Mouse (Mus musculus) embryonic facial prominence, embryonic 14.5 days (tissue): ENCODE data around the gene Plekhm3. TPM values are rescaled to one million over a fixed set of nuclear protein-coding genes. Genes with fewer than 3 reads are reported as not detected.

Source experiments
- ATAC-seq: fragments of 200-750 bp; cut with Nextera tagmentation; 2 replicates; pipeline ENCODE4 v1.8.0; 2017; ENCODE audit warnings: low read depth, moderate number of reproducible peaks, moderate TSS enrichment
- DNase-seq: peaks from one replicate; pipeline ENCODE4 v3.0.0-alpha.2; 2015; ENCODE audit warnings: low spot score
- H3K27ac ChIP-seq: fragments of 300-500 bp; sonication (generic); replicated peaks from 2 replicates; pipeline ENCODE4 v1.5.1; 2014; ENCODE audit warnings: low read depth, mild to moderate bottlenecking, low read length, moderate library complexity
- H3K27me3 ChIP-seq: fragments of 300-500 bp; sonication (generic); replicated peaks from 2 replicates; pipeline ENCODE4 v1.6.1; 2014; ENCODE audit warnings: low read length; ENCODE audit not compliant: control insufficient read depth, insufficient read depth
- H3K36me3 ChIP-seq: fragments of 300-500 bp; sonication (generic); 2 replicates; pipeline ENCODE4 v1.6.1; 2014; ENCODE audit warnings: low read length, mixed read lengths; ENCODE audit not compliant: control insufficient read depth, insufficient read depth
- H3K4me1 ChIP-seq: fragments of 300-500 bp; sonication (generic); 2 replicates; pipeline ENCODE4 v1.6.1; 2014; ENCODE audit warnings: antibody characterized with exemption, low read length; ENCODE audit not compliant: control insufficient read depth, insufficient read depth
- H3K4me2 ChIP-seq: fragments of 300-500 bp; sonication (generic); 2 replicates; pipeline ENCODE4 v1.6.1; 2014; ENCODE audit warnings: low read depth, mild to moderate bottlenecking, low read length, moderate library complexity, mixed read lengths
- H3K4me3 ChIP-seq: fragments of 300-500 bp; sonication (generic); 2 replicates; pipeline ENCODE4 v1.5.1; 2014; ENCODE audit warnings: low read depth, mild to moderate bottlenecking, low read length
- H3K9ac ChIP-seq: fragments of 300-500 bp; sonication (generic); 2 replicates; pipeline ENCODE4 v1.6.1; 2014; ENCODE audit warnings: low read depth, mild to moderate bottlenecking, low read length, moderate library complexity, mixed read lengths
- H3K9me3 ChIP-seq: fragments of 300-500 bp; sonication (generic); 2 replicates; pipeline ENCODE4 v1.6.1; 2016; ENCODE audit warnings: low read length; ENCODE audit not compliant: control insufficient read depth
- WGBS: fragments of 180-500 bp; shearing (Covaris S2); extraction: QIAGEN DNeasy Blood & Tissue Kit; methylation state at CpG from one replicate; pipeline ENCODE4 v1.1.7; 2014; 5-methylcytosine and 5-hydroxymethylcytosine counted together
- polyA plus RNA-seq: library from polyadenylated mRNA; unstranded; fragments of >200 nt; fragmentation: Nextera tagmentation; extraction: Ambion mirVana; gene quantifications from 2 replicates; pipeline ENCODE4 v1.2.1, GENCODE M21; 2014

Plekhm3 gene
- polyA plus RNA-seq, 1 experiment from 2014 or later, result 6.0 TPM

GRCm38 (mm10) chr1:64848081-64848480 is 108.5 kb downstream of the Plekhm3 start:
- Histone ChIP-seq H3K4me2 (no peak overlapping the region), H3K27me3 (no peaks in the 10 kb centered on the region), H3K9me3 (no peaks in the 10 kb centered on the region), H3K4me3 (no peak overlapping the region), H3K9ac (no peak overlapping the region), H3K36me3 (no peaks in the 10 kb centered on the region), H3K4me1 (peaks cover 7% of the 10 kb centered on the region; the same call in 1 of the 2 replicates), H3K27ac (no peak overlapping the region)
- no peak for ATAC-seq
- WGBS, result 74% methylated on average over 7 of the region's 7 CpGs
- DNase-seq, result no peak

GRCm38 (mm10) chr1:64847565-64847964 is 109.1 kb downstream of the Plekhm3 start:
- H3K36me3 ChIP-seq, result no peaks in the 10 kb centered on the region
- no peak overlapping the region for H3K4me2 ChIP-seq
- no peaks in the 10 kb centered on the region for H3K9me3 ChIP-seq
- H3K4me3 ChIP-seq, result no peak overlapping the region
- peaks cover 7% of the 10 kb centered on the region; the same call in 1 of the 2 replicates for H3K4me1 ChIP-seq
- H3K27ac ChIP-seq, result no peak overlapping the region
- ATAC-seq, result no peak
- H3K27me3 ChIP-seq, result no peaks in the 10 kb centered on the region
- no peak overlapping the region for H3K9ac ChIP-seq
- DNase-seq, result no peak

- no peak overlapping the region for H3K27ac ChIP-seq
- no peaks in the 10 kb centered on the region for H3K27me3 ChIP-seq
- peaks cover 16% of the 10 kb centered on the region; the same call in 1 of the 2 replicates for H3K4me1 ChIP-seq
- H3K4me3 ChIP-seq, result no peak overlapping the region
- H3K4me2 ChIP-seq, result no peak overlapping the region
- no peaks in the 10 kb centered on the region for H3K9me3 ChIP-seq
- WGBS, result 86% methylated on average over 3 of the region's 3 CpGs
- H3K36me3 ChIP-seq, result no peaks in the 10 kb centered on the region
- no peak overlapping the region for H3K9ac ChIP-seq
- DNase-seq (no peak), ATAC-seq (no peak)
Measured at GRCm38 (mm10) chr1:64844978-64845377, 111.6 kb downstream of the Plekhm3 start.

GRCm38 (mm10) chr1:64843900-64844616 is 112.6 kb downstream of the Plekhm3 start:
- Histone ChIP-seq H3K9ac (no peak overlapping the region), H3K4me3 (no peak overlapping the region), H3K27ac (peak overlapping the region; percentile 16), H3K27me3 (no peaks in the 10 kb centered on the region), H3K9me3 (no peaks in the 10 kb centered on the region), H3K4me2 (no peak overlapping the region), H3K4me1 (peaks cover 16% of the 10 kb centered on the region; the same call in 1 of the 2 replicates), H3K36me3 (no peaks in the 10 kb centered on the region)
- DNase-seq (peak; percentile 76), ATAC-seq (peak; percentile 70)
- 45% methylated on average over 3 of the region's 3 CpGs for WGBS

DNA sequence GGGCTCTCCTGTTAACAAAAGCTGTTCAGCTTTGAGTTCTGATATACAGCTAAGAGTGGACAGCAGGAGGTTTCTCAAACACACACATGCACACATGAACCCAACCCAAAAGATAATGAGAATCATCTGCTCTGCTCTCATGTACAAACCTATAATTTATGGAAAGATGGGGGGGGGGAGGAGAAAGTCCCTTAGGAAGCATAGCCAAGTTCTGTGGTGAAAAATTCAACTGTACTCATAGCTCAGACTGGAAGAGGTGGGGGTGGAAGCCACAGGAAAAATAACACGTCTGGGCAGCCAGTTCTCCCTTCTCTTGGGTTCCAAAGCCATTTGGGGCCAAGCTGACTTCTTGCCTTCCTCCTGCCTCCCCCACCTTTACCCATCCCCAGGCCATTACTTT is 115.7 kb downstream of the Plekhm3 start:
- WGBS, result 21% methylated on average over 1 of the region's 1 CpGs
- ATAC-seq (peak; percentile 65; the same call in 1 of the 2 replicates), DNase-seq (peak; percentile 80)
- no peak overlapping the region for H3K4me2 ChIP-seq
- 0 out of 2 replicates have a peak overlapping the region, but pooled peaks have one; percentile 23 for H3K27ac ChIP-seq
- no peaks in the 10 kb centered on the region for H3K36me3 ChIP-seq
- H3K27me3 ChIP-seq, result no peaks in the 10 kb centered on the region
- H3K9ac ChIP-seq, result no peak overlapping the region
- H3K4me1 ChIP-seq, result peaks cover 16% of the 10 kb centered on the region
- no peaks in the 10 kb centered on the region for H3K9me3 ChIP-seq
- no peak overlapping the region for H3K4me3 ChIP-seq

DNA sequence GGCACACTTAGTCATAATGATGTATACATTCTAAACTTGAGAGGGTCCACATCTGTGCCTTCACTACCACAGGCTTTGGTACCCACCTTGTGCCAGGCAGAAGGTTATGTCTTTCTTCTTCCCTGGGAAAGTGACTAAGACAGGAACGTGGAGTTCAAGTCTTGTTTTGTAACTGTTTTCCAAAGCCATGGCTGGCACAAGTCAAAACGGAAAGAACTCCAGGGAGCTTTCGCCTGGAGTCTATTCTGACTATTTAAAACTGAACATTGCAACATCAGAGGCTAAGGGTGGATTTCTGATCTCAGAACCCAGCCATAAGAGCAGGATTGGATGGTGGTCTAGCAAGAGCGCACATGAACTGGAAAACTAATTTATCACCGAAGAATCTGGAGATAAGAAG is 120.0 kb downstream of the Plekhm3 start:
- ATAC-seq, result no peak

DNA sequence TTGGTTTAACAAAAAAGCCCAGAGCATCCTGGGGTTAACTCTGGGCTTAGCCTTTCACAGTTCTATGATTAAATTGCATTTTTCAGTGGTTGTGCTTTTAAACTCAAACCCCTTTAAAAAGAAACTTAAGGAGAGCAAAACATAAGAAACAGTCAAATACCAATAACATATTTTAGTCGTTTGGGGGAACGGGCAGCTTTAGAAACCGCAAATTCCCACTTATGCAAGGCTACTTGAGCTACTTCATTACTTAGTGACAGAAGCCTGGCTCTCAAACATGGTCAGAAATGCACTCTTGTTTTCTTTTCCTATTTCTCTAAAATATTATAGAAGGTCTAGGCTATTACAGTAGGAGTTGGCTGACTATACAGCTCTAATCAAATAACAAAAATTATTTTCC is 120.5 kb downstream of the Plekhm3 start:
- no peaks in the 10 kb centered on the region for H3K36me3 ChIP-seq
- no peak overlapping the region for H3K9ac ChIP-seq
- no peak overlapping the region for H3K4me3 ChIP-seq
- ATAC-seq, result no peak
- WGBS, result 41% methylated on average over 3 of the region's 3 CpGs
- no peak overlapping the region for H3K27ac ChIP-seq
- no peaks in the 10 kb centered on the region for H3K9me3 ChIP-seq
- peaks cover 8% of the 10 kb centered on the region for H3K4me1 ChIP-seq
- peak; percentile 65 for DNase-seq
- H3K27me3 ChIP-seq, result no peaks in the 10 kb centered on the region
- no peak overlapping the region for H3K4me2 ChIP-seq

More for the DNA sequence above, 120.0 kb downstream of the Plekhm3 start:
- WGBS, result 87% methylated on average over 5 of the region's 5 CpGs
- Histone ChIP-seq H3K36me3 (no peaks in the 10 kb centered on the region), H3K4me1 (peaks cover 11% of the 10 kb centered on the region), H3K4me2 (no peak overlapping the region), H3K9ac (no peak overlapping the region), H3K27me3 (no peaks in the 10 kb centered on the region), H3K4me3 (no peak overlapping the region), H3K9me3 (no peaks in the 10 kb centered on the region), H3K27ac (no peak overlapping the region)
- DNase-seq, result no peak

GRCm38 (mm10) chr1:64831552-64831951 is 125.1 kb downstream of the Plekhm3 start:
- ATAC-seq (no peak), DNase-seq (no peak)
- H3K9ac ChIP-seq, result no peak overlapping the region
- H3K4me3 ChIP-seq, result no peak overlapping the region
- H3K4me1 ChIP-seq, result peaks cover 3% of the 10 kb centered on the region; the same call in 1 of the 2 replicates
- 53% methylated on average over 2 of the region's 2 CpGs for WGBS
- no peaks in the 10 kb centered on the region for H3K36me3 ChIP-seq
- no peak overlapping the region for H3K4me2 ChIP-seq
- H3K9me3 ChIP-seq, result no peaks in the 10 kb centered on the region
- H3K27ac ChIP-seq, result no peak overlapping the region
- no peaks in the 10 kb centered on the region for H3K27me3 ChIP-seq

GRCm38 (mm10) chr1:64827434-64827833 is 129.2 kb downstream of the Plekhm3 start:
- WGBS, result 89% methylated on average over 5 of the region's 5 CpGs
- H3K9me3 ChIP-seq, result no peaks in the 10 kb centered on the region
- H3K36me3 ChIP-seq, result no peaks in the 10 kb centered on the region
- H3K27ac ChIP-seq, result no peak overlapping the region
- no peak overlapping the region for H3K4me2 ChIP-seq
- no peak overlapping the region for H3K4me3 ChIP-seq
- no peak overlapping the region for H3K9ac ChIP-seq
- H3K27me3 ChIP-seq, result no peaks in the 10 kb centered on the region
- DNase-seq (no peak), ATAC-seq (no peak)
- H3K4me1 ChIP-seq, result no peaks in the 10 kb centered on the region
